Mouse (Mus musculus) T-helper 2 cell (primary cell): ENCODE data around the gene Spata21.

Experiments used
- in situ Hi-C: fragments of 300-600 bp; cut with MboI, MseI; formaldehyde crosslinking; loops from one replicate; pipeline ENCODE4 v1.15.1; 2025; ENCODE audit warnings: high pct_unique_total_duplicates

Gene Spata21

DNA sequence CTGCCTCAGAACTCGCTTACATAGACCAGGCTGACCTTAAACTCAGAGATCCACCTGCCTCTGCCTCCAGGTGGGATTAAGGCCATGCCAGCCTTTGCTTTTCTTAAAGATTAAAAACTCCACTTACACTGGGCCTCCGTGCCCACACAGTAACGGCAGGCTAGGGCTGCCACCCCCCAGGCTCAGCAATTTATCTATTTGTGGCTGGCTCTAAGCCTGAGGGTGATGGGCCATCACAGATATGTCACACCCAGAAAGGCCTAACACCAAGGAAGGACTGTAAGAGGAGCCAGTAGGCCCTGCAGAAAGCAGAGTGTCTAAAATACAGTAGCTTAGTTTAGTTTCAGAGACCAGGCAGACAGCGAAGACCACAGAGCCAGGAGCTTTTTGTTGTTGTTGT, 14.0 kb upstream of the Spata21 start:
- in situ Hi-C loops = no loop called here

DNA sequence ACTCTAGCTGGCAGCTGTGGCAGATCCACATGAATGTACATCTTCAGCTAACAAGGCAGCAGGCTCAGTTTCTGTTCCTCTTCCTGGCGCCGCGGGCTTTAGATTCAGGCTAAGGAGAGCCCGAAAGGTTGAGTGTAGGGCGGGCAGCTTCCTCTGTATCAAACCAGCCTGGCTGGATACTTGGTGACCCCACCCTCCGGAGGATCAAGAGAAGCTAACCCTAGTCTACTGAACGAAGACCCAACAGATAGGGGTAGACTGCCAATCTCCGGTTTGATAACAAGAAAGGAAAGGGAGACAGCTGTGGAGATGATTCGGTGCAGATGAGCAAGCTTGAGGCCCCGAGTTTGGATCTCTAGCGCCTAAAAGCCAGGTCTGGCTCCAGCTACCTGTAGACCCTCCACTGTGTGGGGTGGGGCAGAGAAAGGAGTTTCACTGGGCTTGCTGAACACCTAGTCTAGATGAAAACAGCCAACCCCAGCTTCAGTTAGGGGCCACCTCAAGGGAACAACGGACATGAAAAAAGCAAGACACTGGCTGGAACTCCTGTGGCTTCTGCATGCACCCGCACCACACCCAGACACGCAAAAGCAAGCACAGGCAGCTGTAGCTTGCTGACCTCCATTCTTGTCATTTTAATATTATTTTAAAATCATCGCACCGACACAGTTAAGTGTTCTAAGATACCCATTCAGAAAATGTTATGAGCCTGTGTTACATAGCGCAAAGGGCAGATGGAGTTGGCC, 11.2 kb upstream of the Spata21 start:
- in situ Hi-C loops = no loop called here

DNA sequence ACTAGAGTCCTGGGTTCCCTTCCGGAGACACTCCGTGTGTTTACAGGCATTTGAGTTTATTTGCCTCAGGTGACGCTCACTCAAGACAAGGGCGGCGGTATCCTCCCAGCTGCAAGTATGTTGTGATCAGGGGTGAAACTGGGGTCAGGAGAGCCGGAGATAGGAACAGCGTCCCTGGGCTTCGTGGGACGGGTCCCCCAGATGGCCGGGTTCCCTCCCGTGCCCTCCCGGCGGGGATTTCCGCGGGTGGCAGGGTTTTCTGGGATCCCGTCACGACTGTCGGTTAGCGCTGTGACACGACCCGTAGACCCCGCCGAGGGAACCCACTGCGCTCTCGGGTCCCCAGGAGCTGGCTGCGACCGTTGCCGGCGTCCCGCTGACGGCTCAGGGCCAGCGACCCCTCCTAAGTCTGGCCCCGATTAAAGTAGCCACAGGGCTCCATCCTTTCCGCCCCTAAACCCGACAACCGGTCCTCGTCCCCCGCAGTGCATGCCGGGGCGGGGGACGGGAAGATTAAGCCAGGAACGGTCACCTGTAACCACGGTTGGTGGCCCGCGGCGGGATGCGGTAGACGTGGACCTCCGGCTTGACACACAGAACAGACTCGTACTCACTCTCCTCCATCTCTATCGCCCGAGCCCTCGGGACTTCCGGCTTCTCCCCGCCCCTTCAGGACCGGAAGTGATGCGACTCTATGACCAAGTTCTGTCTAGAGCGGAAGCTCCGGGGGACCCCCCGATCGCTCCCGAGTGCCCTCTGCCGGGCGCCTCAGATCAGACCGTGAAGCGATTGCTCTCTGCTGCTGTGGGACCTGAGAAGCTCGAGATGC, 10.2 kb upstream of the Spata21 start, which contains the start of gene Necap2:
Gene Necap2 (minus strand): TSS at position 677 of the 829 bp plus-strand sequence.
- in situ Hi-C loops = no loop called here

DNA sequence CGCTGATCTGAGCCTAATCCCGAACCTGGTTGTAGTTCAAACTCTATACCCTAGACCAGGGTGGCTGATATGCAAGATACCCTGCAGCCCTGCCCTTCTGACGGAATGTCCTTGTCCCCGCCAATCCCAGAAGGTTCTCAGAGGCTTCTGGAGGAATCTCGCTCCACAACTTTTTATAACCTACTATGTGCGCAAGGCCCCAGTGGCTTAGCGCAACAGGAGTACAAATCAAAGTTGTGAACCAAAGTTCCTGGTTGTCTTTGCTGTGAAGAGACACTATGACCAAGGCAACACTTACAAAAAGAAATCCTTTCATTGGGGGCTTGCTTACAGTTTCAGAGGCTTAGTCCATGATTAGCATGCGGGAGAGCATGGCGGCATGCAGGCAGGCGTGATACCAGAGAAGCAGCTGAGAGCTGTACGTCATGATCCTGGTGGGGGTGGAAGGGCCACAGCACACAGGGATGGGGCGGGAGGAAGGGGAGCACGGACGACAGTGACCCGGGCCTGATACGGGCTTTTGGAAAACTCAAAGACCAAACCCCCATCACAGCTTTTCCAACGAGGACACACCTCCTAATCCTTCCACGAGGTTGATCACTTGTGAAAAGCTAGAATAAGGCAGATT, 9.5 kb upstream of the Spata21 start:
- in situ Hi-C loops = no loop called here

DNA sequence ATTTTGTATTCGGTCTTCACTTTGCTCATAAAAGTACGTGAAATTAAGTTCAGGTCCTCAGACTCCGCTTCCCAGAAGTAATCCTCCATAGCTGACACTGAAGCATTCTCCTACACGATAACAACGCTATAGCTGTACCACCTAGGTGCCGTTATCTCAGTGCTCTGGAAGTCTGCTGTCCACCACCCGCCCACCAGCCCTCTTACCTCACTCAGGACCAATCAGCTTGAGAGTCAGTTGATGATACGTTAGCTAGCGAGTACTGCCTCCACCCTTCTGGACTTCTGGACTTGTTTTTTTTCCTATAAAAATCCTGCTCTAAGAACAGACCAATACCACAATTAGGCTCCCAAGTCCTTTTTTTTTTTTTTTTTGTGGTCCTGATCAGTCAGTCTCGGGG, 1.3 kb upstream of the Spata21 start:
- in situ Hi-C loops = no loop called here

DNA sequence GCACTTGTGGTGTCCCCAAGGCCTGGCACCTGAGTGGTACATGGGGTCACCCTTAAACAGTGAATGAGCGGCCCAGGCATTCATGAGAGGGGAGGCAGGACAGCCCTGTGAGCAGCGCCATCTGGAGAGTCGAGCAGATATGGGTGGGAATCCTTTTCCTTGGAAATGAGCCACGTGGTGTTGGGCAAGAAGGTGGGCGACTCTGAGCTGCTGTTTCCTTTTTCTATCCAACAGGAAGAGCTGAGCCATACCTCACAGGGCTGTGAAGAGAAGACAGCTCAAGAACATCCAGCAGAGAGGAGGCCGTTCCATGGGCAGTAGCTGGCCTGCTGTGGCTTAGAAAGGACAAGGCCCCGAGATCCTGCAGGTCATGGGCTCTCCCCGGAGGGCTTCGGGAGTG, 581 bp downstream of the Spata21 start:
- in situ Hi-C loops = no loop called here

DNA sequence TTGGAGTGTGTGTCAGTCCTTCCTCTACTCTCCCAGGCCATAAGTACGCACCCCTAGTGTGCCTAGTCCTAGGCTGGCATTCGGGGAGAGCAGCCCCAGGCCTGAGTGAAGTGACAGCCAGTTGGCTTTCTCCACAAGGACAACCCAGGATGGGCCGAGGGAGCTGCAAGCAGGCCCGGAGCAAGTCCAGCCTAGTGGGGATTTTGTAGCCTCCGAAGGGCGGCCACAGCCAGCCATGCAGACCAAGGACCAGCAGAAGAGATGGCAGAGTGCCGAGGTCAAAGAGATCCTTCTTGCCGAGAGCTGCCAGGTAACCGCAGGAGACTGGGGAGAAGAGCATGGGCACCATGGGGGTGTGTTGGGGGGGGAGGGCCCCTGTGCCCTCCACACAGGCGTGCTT, 6.9 kb downstream of the Spata21 start:
- in situ Hi-C loops = no loop called here

DNA sequence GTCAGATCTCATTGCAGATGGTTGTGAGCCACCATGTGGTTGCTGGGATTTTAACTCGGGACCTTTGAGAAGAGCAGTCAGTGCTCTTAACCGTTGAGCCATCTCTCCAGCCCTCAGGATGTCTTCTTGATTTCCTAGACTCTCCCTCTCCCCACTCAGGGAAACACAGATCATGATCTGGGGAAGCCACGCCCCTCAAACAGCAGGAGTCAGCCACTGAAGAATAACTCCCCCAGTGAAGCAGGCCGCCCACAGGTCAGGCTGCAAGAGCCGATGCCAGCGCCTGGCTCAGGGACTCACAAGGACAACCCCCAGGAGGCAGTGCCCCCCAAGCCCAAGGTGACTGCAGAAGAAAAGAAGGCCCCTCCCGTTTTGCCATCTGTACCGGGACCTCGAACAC, 8.6 kb downstream of the Spata21 start:
- in situ Hi-C loops = no loop called here

DNA sequence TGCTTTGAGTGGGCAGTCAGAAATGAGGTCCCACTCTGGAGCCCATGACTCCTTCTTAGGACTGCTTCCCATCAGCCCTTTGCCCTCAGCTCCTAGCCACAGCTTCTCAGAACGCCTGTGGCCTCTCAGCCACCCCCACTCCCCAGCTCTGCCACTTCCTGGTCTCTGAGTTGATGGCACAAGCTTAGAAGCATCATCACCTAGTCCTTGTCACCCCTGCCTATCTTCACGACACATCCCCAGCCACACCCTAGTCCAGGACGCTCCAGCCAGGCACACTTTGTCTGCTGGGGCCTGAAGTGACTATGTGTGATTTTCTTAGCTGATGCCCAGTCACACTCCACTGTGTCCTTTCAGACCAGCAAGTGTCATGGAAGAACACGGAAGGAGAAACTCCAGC, 10.8 kb downstream of the Spata21 start:
- in situ Hi-C loops = no loop called here

DNA sequence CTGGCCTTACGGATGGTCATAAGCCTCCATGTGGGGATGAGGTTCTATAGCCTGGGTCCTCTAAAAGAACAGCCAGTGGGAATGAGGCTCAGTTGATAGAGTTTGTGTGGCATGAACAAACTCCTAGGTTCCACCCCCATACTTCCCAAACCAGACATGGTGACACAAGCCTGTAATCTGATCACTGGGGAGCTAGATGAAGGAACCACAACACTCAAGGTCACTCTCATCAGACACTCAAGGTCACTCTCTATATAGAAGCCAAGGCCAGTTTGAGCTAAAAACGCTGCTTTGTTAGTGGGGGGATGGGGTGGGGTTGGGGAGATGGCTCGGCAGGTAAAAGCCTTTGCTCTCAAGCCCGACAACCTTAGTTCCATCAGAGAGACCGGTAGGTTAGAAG, 11.8 kb downstream of the Spata21 start:
- in situ Hi-C loops = no loop called here

DNA sequence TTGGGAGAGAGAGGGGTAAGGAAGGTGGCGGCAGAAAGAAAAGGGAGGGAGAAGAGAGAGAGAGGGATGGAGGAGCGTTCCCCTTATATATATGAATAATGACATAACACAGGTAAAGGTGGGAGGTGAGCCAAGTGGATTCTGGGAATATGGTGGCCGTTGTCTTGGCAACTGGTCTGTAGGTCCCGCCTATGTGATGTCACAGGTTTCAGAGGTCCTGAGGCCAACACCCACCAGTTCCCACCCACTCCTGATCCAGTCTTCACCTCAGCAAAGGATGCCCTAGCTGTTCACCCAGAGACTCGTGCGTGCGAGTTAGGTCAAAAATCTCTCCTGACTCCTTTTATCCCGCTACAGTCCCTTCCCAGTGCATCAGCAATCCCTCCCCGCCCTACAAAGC, 13.2 kb downstream of the Spata21 start:
- in situ Hi-C loops = no loop called here

DNA sequence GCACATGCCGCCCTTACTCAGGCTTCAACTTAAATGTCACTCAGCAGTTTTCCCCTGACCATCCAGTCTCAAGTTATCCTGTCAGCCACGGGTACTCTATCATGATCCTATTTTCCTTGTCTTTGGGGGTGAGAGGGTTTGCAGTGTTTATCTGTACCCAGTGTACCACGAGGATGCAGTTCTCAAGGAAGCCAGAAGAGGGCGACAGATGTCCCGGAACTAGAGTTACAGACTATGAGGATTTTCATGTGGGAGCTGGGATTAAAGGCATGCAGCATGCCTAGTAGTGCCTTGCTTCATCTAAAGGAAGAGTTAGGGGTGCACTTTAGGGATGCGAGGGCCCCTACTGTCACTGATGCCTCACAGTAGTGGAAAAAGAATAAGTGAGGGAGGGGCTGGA, 13.7 kb downstream of the Spata21 start:
- in situ Hi-C loops = no loop called here

DNA sequence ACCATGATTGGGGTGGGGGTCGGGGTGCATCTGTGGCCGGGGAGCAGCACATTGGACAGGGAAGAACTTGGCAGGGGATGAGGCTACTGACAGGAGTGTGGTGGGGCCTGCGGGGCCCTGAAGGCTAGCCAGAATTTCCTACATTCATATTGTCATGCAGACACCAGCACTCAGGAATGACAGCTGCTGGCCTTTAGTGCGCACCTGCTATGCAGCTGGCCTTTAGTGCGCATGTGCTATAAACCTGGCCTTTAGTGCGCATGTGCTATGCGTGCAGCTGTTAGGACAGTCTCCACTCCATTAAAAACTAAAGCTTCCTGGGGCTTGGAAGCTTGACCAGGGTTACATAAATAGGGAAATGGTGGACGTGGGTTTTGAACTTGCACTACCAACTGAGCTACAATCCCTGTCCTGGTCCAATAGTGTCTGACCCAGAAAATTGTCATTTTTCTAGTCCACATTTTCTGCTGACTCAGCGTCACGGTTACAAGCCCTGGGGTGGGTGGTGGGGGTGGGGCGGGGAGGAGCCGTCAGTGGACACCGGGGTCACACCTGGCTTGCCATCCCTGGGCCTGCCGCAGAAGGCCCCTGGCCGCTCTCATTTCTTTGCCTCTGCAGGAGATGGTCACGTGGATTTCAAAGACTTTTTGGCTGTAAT, 18.5 kb downstream of the Spata21 start:
- in situ Hi-C loops = no loop called here

DNA sequence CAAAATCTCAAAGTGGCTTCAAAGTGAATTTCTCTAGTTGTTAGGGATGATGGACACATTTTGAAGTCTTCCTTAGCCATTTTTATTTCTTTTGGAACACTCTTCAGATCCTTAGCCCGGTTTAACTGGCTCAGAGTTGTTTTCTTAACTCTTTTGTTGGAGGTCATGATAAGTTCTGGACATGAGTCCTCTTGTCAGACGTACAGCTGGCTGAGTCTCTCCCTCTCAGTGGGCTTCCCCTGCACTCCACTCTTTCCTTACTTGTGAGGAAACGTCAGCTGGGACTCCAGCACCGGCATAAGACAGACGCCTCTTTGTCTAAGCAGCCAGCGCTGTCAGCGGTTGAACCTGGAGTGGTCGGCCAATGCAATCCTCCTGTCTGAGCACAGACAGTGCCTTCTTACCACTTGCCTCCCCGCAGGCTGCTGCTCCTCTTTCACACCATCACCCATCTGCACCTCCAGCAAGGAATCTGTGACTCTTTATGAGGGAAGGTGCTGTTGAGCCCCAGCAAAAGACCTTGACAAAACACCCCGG, 20.1 kb downstream of the Spata21 start:
- in situ Hi-C loops = no loop called here

DNA sequence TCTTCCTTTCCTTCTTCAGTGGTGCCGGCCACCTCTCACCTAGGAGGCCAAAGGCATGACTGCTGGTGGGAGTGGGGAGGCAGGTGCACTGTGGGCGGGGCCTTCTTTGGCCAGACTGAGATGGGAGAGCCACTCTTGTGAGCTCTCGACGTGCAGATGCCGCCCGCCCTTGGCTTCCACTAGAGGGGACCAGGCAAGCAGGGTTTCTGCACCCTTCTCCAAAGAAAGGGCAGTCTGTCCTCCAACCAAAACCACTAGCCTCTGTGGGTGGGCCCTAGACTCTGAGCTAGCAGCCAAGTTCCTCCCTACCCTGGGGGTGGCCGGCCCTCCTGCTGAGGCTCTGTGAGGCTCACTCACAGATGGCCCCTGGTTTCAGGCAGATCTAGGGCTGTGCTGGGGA, 25.7 kb downstream of the Spata21 start:
- in situ Hi-C loops = no loop called here

DNA sequence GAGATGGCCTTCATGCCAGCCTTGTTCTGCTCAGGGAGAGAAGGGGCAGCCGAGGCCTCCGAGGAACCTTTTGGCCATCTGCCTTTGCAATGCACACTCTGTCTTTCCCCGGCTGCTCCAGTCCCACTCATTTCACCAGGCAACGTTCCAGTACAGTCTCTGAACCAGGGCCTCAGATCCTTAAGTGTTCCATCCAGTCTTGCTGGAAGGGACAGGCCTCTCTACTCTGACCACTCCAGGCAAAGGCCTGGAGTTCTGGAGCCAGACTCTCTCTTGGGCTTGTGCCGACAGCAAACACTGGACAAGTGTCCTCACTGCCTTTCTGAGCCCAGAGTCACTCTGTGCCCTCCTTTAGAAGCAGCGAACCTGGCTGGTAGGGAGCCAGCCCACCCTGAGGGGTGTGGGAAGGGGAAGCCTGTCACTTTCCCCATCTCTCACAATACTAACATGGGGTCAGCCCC, 26.4 kb downstream of the Spata21 start:
- in situ Hi-C loops = no loop called here

DNA sequence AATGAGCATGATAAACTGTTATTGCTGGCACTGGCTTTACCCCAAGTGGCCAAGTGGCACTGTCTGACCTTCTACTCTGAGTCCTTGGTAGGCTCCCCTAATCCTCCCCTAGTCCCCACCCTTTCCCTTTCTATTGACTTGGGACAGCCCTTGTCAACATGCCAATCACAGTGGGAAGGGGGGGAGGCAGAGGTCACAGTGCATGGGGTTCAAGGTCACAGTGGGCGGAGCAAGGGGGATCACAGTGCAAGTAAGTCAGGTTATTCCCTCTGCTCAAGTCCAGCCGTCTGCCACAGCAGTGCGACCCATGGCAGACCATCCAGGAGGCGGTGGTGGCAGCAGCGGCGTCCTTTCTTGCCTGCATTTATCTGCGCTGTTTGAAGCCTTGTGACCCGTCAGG, 27.3 kb downstream of the Spata21 start:
- in situ Hi-C loops = no loop called here

DNA sequence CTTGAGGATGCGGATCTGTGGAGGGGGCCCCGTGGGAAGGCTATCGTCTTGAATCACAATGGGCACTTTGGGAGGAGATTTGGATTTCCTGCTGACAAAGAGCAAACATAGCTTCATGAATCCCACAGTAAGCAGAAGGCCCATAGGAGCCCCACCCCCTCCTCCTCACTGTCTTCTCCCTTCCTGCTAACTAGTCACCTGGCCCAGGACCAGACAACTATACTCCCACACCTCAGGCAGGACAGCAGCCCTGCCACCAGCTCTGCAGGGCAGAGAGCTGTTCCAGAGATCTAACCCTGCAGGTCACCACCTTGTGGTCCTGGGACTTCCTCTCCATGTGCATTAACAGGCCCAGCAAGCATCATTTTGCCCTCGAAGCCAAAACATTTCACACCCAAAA, 30.6 kb downstream of the Spata21 start:
- in situ Hi-C loops = no loop called here

DNA sequence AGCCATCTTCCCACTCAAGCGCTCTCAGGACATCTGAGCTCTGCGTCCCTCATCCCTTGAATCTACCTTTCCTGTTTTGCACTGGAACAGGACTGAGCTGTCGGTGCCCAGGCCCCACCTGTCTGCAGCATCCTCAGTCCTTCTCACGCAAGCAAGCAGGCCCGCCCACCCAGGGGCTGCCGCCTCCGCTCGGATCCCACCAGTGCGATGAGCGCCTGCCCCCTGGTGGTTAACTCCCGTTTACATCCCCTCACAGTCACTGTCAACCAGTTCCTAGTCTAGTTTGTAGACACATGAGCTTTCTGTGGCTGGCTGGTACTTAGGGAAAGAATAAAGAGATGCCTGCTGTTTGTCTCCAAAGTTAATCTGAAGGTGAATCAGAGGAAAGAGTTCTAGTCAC, 32.6 kb downstream of the Spata21 start:
- in situ Hi-C loops = no loop called here

DNA sequence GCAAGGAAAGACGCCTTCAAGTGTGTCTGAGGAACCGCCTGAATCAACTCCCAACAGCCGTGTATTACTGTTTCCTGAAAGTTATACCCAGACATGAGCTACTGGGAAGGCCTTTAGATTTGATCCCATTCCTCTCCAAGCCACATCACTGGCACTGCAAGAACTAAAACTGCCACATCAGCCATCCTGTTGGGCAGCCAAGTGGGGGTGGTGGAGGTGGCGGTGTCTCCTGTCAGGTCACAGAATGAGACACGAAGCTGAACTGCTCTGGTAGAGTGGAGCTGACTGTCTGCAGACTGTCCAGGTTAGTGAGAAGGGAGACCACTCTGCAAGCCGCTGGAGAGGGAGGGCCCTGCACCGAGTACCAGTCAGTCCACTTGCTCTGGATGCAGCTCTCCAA, 34.5 kb downstream of the Spata21 start:
- in situ Hi-C loops = no loop called here

DNA sequence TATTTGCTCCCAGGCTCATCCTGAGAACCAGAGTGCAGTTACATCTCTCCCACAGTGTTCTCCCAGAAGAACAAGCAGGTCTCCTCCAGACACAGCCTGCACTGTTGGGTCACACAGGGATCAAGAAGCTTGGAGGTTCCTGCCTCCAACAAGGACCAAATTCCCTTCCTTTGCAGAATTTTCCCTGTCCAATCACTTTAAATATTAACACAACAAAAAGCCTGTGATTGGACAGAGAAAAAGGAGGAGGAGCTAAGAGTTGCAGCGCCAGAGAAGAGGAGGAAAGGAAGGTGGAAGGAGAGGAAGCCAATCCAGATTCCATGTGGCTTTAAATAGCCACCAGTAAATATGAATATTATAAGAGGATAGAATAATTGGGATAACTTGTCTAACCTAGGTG, 34.9 kb downstream of the Spata21 start:
- in situ Hi-C loops = no loop called here

DNA sequence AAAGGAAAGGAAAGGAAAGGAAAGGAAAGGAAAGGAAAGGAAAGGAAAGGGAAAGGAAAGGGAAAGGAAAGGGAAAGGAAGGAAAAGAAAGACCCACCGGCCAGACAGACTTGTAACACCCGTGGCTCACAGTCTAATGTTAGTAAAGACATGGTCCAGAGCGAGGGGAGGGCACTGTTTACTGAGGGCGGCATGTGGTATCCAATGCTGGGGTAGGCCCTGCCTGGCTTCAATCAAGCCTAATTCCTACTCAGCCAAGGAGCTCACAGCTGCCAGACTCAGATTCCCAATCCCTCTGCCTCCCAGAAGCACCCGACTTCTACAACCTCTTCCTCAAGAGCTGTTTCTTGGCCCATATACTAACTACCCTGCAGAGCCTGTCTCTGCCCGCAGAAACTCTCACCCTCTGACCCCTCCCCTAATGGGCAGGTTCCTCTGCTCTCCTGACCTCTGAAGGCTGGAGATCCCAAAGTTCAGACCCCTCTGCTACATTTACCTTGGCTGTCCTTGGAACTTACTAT, 41.1 kb downstream of the Spata21 start:
- in situ Hi-C loops = no loop called here
